Mouse (Mus musculus): Measurements from ENCODE around the gene Wipf3.

DNA sequence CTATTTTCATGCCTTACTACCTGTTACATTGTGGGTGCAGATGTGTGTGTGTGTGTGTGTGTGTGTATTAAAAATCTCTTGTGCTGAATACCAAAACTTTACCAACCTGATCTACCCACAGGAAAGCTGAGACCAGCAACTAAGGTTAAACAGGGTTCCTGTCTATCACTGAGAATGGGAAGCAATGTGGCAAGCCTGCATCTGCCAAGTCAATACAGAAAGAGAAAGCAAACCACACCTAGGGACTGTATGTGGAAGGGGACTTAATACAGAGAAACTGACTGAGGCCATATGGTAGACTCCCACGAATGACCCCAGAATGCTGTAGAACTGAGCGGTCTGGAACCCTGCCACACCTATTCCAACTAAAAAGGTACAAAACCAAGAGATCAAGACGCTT is 42.4 kb upstream of the Wipf3 start:
- TF ChIP-seq CTCF (IDR thresholded peaks at IDR 0.05; ENCODE audit: low read depth) (no peak), EP300 (optimal IDR thresholded peaks at IDR 0.05) (no peak)
